Mouse (Mus musculus) gastrocnemius, postnatal 10 days (tissue): ENCODE results near the gene P2rx7. TPM values are rescaled to one million over a fixed set of nuclear protein-coding genes. Genes with fewer than 3 reads are reported as not detected.
"Not testable (repeated sequence)": the region's sequence is repeated elsewhere in the genome, so short reads cannot be mapped to it uniquely, and the experiment has no call there.

Source experiments
- DNase-seq: peaks from one replicate; pipeline ENCODE4 v3.0.0; 2021; ENCODE audit warnings: mixed read lengths
- total RNA-seq, 2 experiments: library from RNA; stranded (reverse); gene quantifications; 2 replicates each; pipeline ENCODE4 v1.2.3; 2021

The P2rx7 gene
- total RNA-seq, 2 experiments from 2014 or later = 4.4 to 5.9 TPM

- no peak for DNase-seq
Observed at GRCm38 (mm10) chr5:122646050-122646449, 2.3 kb downstream of the P2rx7 start.

- DNase-seq = no peak
Observed at GRCm38 (mm10) chr5:122647256-122647924, 3.7 kb downstream of the P2rx7 start.

- DNase-seq = not testable (repeated sequence)
Observed at GRCm38 (mm10) chr5:122647952-122648374, 4.3 kb downstream of the P2rx7 start.

GRCm38 (mm10) chr5:122649264-122649663 lies 5.6 kb downstream of the P2rx7 start:
- DNase-seq = no peak

- DNase-seq = no peak
Observed at GRCm38 (mm10) chr5:122650100-122650499, 6.4 kb downstream of the P2rx7 start.

- no peak for DNase-seq
Observed at GRCm38 (mm10) chr5:122652506-122652905, 8.8 kb downstream of the P2rx7 start.

GRCm38 (mm10) chr5:122653112-122653445 lies 9.4 kb downstream of the P2rx7 start:
- no peak for DNase-seq

GRCm38 (mm10) chr5:122653446-122654267 lies 9.9 kb downstream of the P2rx7 start:
- no peak for DNase-seq

GRCm38 (mm10) chr5:122654268-122654573 lies 10.5 kb downstream of the P2rx7 start:
- no peak for DNase-seq

- DNase-seq = no peak
Observed at GRCm38 (mm10) chr5:122656808-122657207, 13.1 kb downstream of the P2rx7 start.

GRCm38 (mm10) chr5:122662501-122662900 lies 18.8 kb downstream of the P2rx7 start:
- no peak for DNase-seq

- DNase-seq = no peak
Observed at GRCm38 (mm10) chr5:122665036-122665435, 21.3 kb downstream of the P2rx7 start.

- no peak for DNase-seq
Observed at GRCm38 (mm10) chr5:122668981-122669897, 25.5 kb downstream of the P2rx7 start.

GRCm38 (mm10) chr5:122671641-122672040 lies 27.9 kb downstream of the P2rx7 start:
- not testable (repeated sequence) for DNase-seq

- no peak for DNase-seq
Observed at GRCm38 (mm10) chr5:122672298-122672697, 28.6 kb downstream of the P2rx7 start.

- no peak for DNase-seq
Observed at GRCm38 (mm10) chr5:122676002-122676401, 32.3 kb downstream of the P2rx7 start.

- DNase-seq = no peak
Observed at GRCm38 (mm10) chr5:122677983-122678382, 34.3 kb downstream of the P2rx7 start.

- DNase-seq = no peak
Observed at GRCm38 (mm10) chr5:122679881-122680280, 36.2 kb downstream of the P2rx7 start.

GRCm38 (mm10) chr5:122681276-122681675 lies 37.6 kb downstream of the P2rx7 start:
- no peak for DNase-seq

GRCm38 (mm10) chr5:122683926-122684325 lies 40.2 kb downstream of the P2rx7 start:
- no peak for DNase-seq

GRCm38 (mm10) chr5:122687391-122687790 lies 43.7 kb downstream of the P2rx7 start:
- DNase-seq = no peak

- DNase-seq = no peak
Observed at GRCm38 (mm10) chr5:122689153-122689552, 45.4 kb downstream of the P2rx7 start.

- DNase-seq = no peak
Observed at GRCm38 (mm10) chr5:122690486-122690885, 46.8 kb downstream of the P2rx7 start.
